Mouse (Mus musculus) heart, embryonic 11.5 days (tissue): ENCODE measurements at regions not wholly inside any gene's neighbourhood (a gene's known extent, or its start where the extent isn't known, plus 50 kb on each side); places are given as distances from the start of the nearest gene placed in this dataset.

Experiments used
- ATAC-seq: fragments of 200-750 bp; cut with Nextera tagmentation; replicated peaks from 2 replicates; pipeline ENCODE4 v1.8.0; 2017; ENCODE audit warnings: moderate library complexity; ENCODE audit not compliant: insufficient number of reproducible peaks, low FRiP score, low TSS enrichment
- H3K27ac ChIP-seq: fragments of 300-500 bp; sonication (generic); 2 replicates; pipeline ENCODE4 v1.5.1; 2014; ENCODE audit warnings: mild to moderate bottlenecking, low read depth, low read length
- H3K27me3 ChIP-seq: fragments of 300-500 bp; sonication (generic); 2 replicates; pipeline ENCODE4 v1.6.1; 2014; ENCODE audit warnings: mild to moderate bottlenecking, low read length, mixed read lengths; ENCODE audit not compliant: control insufficient read depth, insufficient read depth
- H3K36me3 ChIP-seq: fragments of 300-500 bp; sonication (generic); 2 replicates; pipeline ENCODE4 v1.6.1; 2014; ENCODE audit warnings: mild to moderate bottlenecking, low read length, moderate library complexity, mixed read lengths; ENCODE audit not compliant: control insufficient read depth, insufficient read depth
- H3K4me1 ChIP-seq: fragments of 300-500 bp; sonication (generic); 2 replicates; pipeline ENCODE4 v1.6.1; 2014; ENCODE audit warnings: low read length; ENCODE audit not compliant: control insufficient read depth, insufficient read depth
- H3K4me2 ChIP-seq: fragments of 300-500 bp; sonication (generic); 2 replicates; pipeline ENCODE4 v1.6.1; 2014; ENCODE audit warnings: mild to moderate bottlenecking, moderate library complexity
- H3K4me3 ChIP-seq: fragments of 300-500 bp; sonication (generic); 2 replicates; pipeline ENCODE4 v1.5.1; 2014; ENCODE audit warnings: low read depth, low read length
- H3K9ac ChIP-seq: fragments of 300-500 bp; sonication (generic); 2 replicates; pipeline ENCODE4 v1.6.1; 2014; ENCODE audit warnings: mild to moderate bottlenecking, low read depth, low read length, moderate library complexity
- H3K9me3 ChIP-seq: fragments of 300-500 bp; sonication (generic); replicated peaks from 2 replicates; pipeline ENCODE4 v1.6.1; 2016; ENCODE audit warnings: low read length; ENCODE audit not compliant: control insufficient read depth
- WGBS: fragments of 180-500 bp; shearing (Covaris S2); extraction: QIAGEN DNeasy Blood & Tissue Kit; methylation state at CpG from one replicate; pipeline ENCODE4 v1.1.7; 2014; ENCODE audit not compliant: insufficient replicate concordance; 5-methylcytosine and 5-hydroxymethylcytosine counted together

DNA sequence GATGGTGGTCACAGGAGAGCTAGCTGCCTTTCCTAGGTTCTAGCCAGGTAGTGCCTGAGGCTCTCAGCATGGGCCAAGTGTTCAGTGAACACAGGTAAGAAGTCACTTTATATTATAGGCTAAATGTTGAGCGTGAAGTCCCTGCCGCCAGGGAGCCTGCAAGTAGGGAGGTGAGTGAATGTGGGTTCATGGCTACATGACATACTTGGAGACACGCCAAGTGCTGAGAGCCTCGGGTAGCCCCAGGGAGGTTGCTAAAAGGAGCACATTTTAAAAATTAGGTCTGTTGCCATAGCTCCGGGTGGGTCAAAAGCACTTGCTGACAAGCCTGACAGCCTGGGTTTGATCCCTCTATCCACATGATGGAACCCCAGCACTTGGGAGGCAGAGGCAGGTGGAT lies 137.2 kb downstream of the 9530068E07Rik start:
- Histone ChIP-seq H3K27me3 (no peaks in the 10 kb centered on the region), H3K36me3 (no peaks in the 10 kb centered on the region), H3K4me2 (no peak overlapping the region), H3K4me1 (peaks cover 29% of the 10 kb centered on the region), H3K9ac (no peak overlapping the region), H3K4me3 (no peak overlapping the region), H3K9me3 (no peaks in the 10 kb centered on the region), H3K27ac (no peak overlapping the region)
- no peak for ATAC-seq
- WGBS, result 35% methylated on average over 5 of the region's 5 CpGs

DNA sequence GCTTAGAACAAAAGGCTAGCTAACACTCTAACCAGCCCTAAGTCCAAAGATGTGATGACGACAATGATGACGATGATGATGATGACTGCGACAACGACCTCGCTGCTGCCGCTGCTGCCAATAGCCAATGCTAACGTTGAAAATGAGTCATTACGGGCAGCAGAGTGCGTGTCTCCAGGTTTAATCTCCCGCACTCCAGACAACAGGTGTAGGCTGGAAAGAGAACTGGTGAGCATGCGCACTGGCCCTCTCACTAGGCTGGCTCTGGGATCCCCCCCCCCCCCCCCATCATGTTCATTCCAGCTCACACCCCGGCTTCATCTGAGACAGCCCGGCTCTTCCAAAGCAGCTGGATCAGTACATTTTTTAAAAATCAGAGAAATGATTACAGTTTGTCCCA lies 138.4 kb downstream of the 9530068E07Rik start:
- WGBS, result 32% methylated on average over 13 of the region's 13 CpGs
- no peak overlapping the region for H3K27ac ChIP-seq
- H3K36me3 ChIP-seq, result no peaks in the 10 kb centered on the region
- H3K4me1 ChIP-seq, result peaks cover 29% of the 10 kb centered on the region
- H3K4me2 ChIP-seq, result no peak overlapping the region
- H3K27me3 ChIP-seq, result no peaks in the 10 kb centered on the region
- H3K9me3 ChIP-seq, result no peaks in the 10 kb centered on the region
- no peak overlapping the region for H3K9ac ChIP-seq
- no peak overlapping the region for H3K4me3 ChIP-seq
- ATAC-seq, result no peak

- H3K36me3 ChIP-seq, result no peaks in the 10 kb centered on the region
- no peak overlapping the region for H3K4me3 ChIP-seq
- no peak overlapping the region for H3K27ac ChIP-seq
- H3K4me1 ChIP-seq, result peaks cover 29% of the 10 kb centered on the region
- H3K27me3 ChIP-seq, result no peaks in the 10 kb centered on the region
- peak overlapping the region; percentile 33; the same call in 1 of the 2 replicates for H3K4me2 ChIP-seq
- WGBS, result 52% methylated on average over 2 of the region's 2 CpGs
- no peaks in the 10 kb centered on the region for H3K9me3 ChIP-seq
- H3K9ac ChIP-seq, result no peak overlapping the region
- ATAC-seq, result no peak
These were observed 140.0 kb downstream of the 9530068E07Rik start for GRCm38 (mm10) chr11:52536211-52536610.

- Histone ChIP-seq H3K9ac (no peak overlapping the region), H3K27me3 (no peaks in the 10 kb centered on the region), H3K4me1 (peaks cover 29% of the 10 kb centered on the region), H3K4me2 (peak overlapping the region; percentile 33), H3K9me3 (no peaks in the 10 kb centered on the region), H3K36me3 (no peaks in the 10 kb centered on the region), H3K4me3 (no peak overlapping the region), H3K27ac (peak overlapping the region; percentile 72)
- no peak for ATAC-seq
- 30% methylated on average over 11 of the region's 11 CpGs for WGBS
These were observed 140.6 kb downstream of the 9530068E07Rik start for GRCm38 (mm10) chr11:52536841-52537240.

- Histone ChIP-seq H3K9ac (no peak overlapping the region), H3K36me3 (no peaks in the 10 kb centered on the region), H3K27ac (0 out of 2 replicates have a peak overlapping the region, but pooled peaks have one; percentile 72), H3K4me3 (no peak overlapping the region), H3K27me3 (no peaks in the 10 kb centered on the region), H3K9me3 (no peaks in the 10 kb centered on the region), H3K4me2 (no peak overlapping the region), H3K4me1 (peaks cover 29% of the 10 kb centered on the region)
- WGBS, result 68% methylated on average over 4 of the region's 4 CpGs
- no peak for ATAC-seq
These were observed 141.7 kb downstream of the 9530068E07Rik start for GRCm38 (mm10) chr11:52537819-52538435.

DNA sequence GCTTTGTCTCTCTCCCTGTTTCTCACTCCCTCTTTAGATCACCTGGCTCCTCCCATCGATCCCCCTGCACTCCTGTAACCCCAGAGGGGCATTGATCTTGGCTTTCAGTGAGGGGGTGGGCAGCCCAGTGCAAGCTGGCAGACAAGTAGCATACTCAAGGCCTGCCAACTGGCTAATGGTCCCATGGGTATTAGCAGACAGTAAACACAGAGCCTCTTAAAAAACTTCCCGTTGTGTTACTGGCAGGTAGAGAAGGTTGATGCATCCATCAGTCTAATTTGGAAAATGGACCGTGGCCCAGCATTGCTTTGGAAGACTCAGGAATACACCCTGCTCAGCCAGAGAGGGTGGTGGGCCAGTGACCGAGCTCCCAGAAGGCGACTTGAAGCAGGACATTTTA lies 145.0 kb downstream of the 9530068E07Rik start:
- peaks cover 15% of the 10 kb centered on the region for H3K4me1 ChIP-seq
- WGBS, result 70% methylated on average over 5 of the region's 5 CpGs

DNA sequence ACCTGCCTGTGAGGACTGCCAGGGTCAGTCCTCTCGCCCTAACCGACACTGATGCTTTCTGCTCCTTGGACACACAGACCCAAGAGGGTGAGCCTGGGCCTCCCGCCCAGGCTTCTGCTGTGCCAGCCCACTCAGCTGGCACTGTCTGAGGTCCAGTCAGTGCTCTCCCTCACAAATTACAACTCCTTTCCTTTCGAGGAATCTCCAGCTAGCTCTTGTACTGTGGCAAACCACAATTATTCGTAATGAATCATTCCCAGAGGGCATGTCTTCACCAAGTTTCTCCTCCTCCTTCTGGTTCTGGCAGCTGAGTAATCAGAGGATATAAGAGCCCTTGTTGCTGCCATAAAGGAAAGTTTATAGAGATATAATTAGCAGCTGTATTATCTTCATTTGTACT lies 155.2 kb downstream of the 9530068E07Rik start:
- no peaks in the 10 kb centered on the region for H3K9me3 ChIP-seq
- no peak overlapping the region for H3K9ac ChIP-seq
- no peak overlapping the region for H3K27ac ChIP-seq
- H3K4me1 ChIP-seq, result no peaks in the 10 kb centered on the region; the same call in 1 of the 2 replicates
- H3K36me3 ChIP-seq, result no peaks in the 10 kb centered on the region
- no peak overlapping the region for H3K4me2 ChIP-seq
- 69% methylated on average over 5 of the region's 5 CpGs for WGBS
- no peaks in the 10 kb centered on the region for H3K27me3 ChIP-seq
- H3K4me3 ChIP-seq, result no peak overlapping the region
- no peak for ATAC-seq

More for the DNA sequence above, 145.0 kb downstream of the 9530068E07Rik start:
- Histone ChIP-seq H3K9me3 (no peaks in the 10 kb centered on the region), H3K27ac (no peak overlapping the region), H3K36me3 (no peaks in the 10 kb centered on the region), H3K27me3 (no peaks in the 10 kb centered on the region), H3K4me2 (no peak overlapping the region), H3K4me3 (no peak overlapping the region), H3K9ac (no peak overlapping the region)
- ATAC-seq, result no peak

DNA sequence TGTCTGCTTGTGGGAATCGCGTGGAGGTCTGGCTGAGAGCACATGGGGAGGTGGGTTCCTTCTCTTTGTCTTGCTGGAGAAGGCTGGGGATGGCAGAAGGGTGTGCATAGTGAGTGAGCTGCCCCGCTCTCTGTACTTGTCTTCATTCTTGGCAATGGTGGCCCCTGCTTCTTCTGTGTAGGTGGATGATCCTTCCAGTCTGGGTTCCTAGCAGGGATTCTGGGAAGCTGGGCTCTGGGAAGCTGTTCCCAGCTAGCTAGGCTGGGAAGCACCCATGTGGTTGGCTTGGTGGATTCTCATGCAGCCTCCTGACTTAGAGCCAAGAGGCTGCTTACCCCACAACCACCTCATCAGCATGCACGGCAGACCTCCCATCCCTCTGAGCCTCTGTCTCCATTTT lies 156.6 kb downstream of the 9530068E07Rik start:
- H3K4me2 ChIP-seq, result no peak overlapping the region
- H3K9ac ChIP-seq, result no peak overlapping the region
- no peaks in the 10 kb centered on the region for H3K27me3 ChIP-seq
- H3K4me1 ChIP-seq, result no peaks in the 10 kb centered on the region
- 80% methylated on average over 4 of the region's 4 CpGs for WGBS
- no peak overlapping the region for H3K4me3 ChIP-seq
- H3K9me3 ChIP-seq, result no peaks in the 10 kb centered on the region
- no peak for ATAC-seq
- H3K27ac ChIP-seq, result no peak overlapping the region
- H3K36me3 ChIP-seq, result no peaks in the 10 kb centered on the region

DNA sequence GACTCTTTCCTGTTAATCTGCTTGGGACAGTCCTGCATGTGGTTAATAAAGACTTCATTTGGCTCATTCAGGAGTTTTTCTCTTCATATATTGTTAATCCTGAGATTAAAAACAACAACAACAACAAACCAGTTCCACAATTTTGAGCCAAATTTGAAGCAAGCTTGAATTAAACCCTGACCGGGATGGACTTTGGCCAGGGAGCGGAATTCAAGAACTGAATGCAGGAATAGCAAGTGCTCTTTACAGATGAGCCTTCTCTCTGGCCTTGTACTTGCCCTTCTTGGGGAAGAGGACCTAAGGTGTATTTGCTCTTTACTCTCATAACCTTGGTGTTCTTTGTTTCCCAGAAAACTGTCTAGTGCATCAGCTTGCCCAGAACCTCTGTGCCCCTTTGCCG lies 161.6 kb downstream of the 9530068E07Rik start:
- no peak overlapping the region for H3K27ac ChIP-seq
- no peak overlapping the region for H3K9ac ChIP-seq
- 95% methylated on average over 3 of the region's 3 CpGs for WGBS

More for the DNA sequence above, 161.6 kb downstream of the 9530068E07Rik start:
- ATAC-seq, result no peak
- peaks cover 15% of the 10 kb centered on the region; the same call in 1 of the 2 replicates for H3K4me1 ChIP-seq
- no peaks in the 10 kb centered on the region for H3K36me3 ChIP-seq
- H3K4me3 ChIP-seq, result no peak overlapping the region
- no peak overlapping the region for H3K4me2 ChIP-seq
- no peaks in the 10 kb centered on the region for H3K27me3 ChIP-seq
- no peaks in the 10 kb centered on the region for H3K9me3 ChIP-seq
